Mouse (Mus musculus) left cerebral cortex, adult 2 months (tissue): ENCODE data around the gene Tspan5. TPM values are rescaled to one million over a fixed set of nuclear protein-coding genes. Genes with fewer than 3 reads are reported as not detected.

Experiments used
- DNase-seq, 2 experiments: peaks; one replicate each; pipeline ENCODE4 v3.0.0; 2021 to 2022; ENCODE audit warnings: low spot score in 2 of 2, mixed read lengths in 1 of 2; ENCODE audit errors: extremely low spot score in 1 of 2
- H3K27ac ChIP-seq: fragments of 200-600 bp; 2 replicates; pipeline ENCODE4 v1.8.1; 2022
- H3K4me3 ChIP-seq: fragments of 200-600 bp; 2 replicates; pipeline ENCODE4 v1.8.1; 2022
- CTCF ChIP-seq: fragments of 200-600 bp; IDR thresholded peaks from 2 replicates; pipeline ENCODE4 v1.8.1; 2022; ENCODE audit warnings: antibody characterized with exemption, mild to moderate bottlenecking, moderate library complexity
- intact Hi-C: fragments of 180-260 bp; cut with DNase I; formaldehyde crosslinking; loops from one replicate; pipeline ENCODE4 v1.15.1; 2025
- total RNA-seq, 2 experiments: library from RNA; stranded (reverse); gene quantifications; 2 replicates each; pipeline ENCODE4 v1.2.3; 2021

Gene Tspan5
- total RNA-seq, 2 experiments from 2014 or later: 242 to 281 TPM

DNA sequence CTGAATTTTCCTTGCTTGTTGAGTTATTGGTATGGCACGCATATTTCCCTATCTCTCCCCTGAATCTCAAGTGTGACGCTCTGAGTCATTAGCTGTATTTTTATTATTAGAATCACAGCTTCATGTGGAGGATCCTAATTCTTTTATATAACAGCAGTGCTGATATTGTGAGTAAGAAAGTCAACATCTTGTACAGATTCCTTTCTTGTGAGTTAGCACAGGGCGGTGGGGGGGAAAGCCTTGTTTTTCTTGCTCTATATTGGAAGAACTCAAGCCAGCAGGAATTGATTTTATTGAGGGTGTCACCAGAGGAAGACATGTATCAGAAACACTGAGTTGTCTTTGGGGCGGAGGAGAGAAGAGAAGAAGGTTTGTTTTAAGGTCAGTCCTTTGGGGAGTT, 3.6 kb downstream of the Tspan5 start:
- intact Hi-C loops: loop anchor here (5.0 to 10.0 kb wide), 2 partner anchors 118 to 359 kb away; no protein-coding TSS in a partner anchor
- Histone ChIP-seq H3K27ac (peak overlapping the region; percentile 95), H3K4me3 (peak overlapping the region; percentile 89)
- no peak for DNase-seq
- no peak for TF ChIP-seq CTCF

DNA sequence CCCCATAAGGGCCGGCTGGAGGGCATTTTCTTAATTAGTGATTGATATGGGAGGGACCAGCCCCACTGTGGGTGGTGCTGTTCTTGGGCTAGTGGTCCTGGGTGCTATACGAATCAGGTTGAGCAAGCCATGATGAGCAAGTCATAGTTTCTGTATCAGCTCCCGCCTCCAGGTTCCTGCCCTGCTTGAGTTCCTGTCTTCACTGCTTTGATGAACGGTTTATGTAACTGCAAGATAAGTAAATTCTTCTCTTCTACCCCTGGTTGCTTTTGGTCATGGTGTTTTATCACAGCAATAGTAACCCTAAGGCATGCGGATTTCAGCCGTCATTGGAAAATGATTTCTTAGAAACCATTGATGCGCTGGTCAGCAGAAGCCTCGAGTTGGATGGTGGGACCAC, 4.6 kb downstream of the Tspan5 start:
- peak overlapping the region; percentile 95 for H3K27ac ChIP-seq
- intact Hi-C loops: loop anchor here (2.0 to 10.0 kb wide), 3 partner anchors 119 to 358 kb away; no protein-coding TSS in a partner anchor
- peak overlapping the region; percentile 89 for H3K4me3 ChIP-seq
- no peak for TF ChIP-seq CTCF
- DNase-seq: no peak

GRCm38 (mm10) chr3:138747035-138747434, 5.0 kb downstream of the Tspan5 start:
- Histone ChIP-seq H3K4me3 (peak overlapping the region; percentile 28; the same call in 1 of the 2 replicates), H3K27ac (peak overlapping the region; percentile 95)
- DNase-seq: no peak
- no peak for TF ChIP-seq CTCF
- intact Hi-C loops: loop anchor here (2.0 to 10.0 kb wide), 3 partner anchors 120 to 358 kb away; no protein-coding TSS in a partner anchor

- no peak for TF ChIP-seq CTCF
- intact Hi-C loops: loop anchor here (2.0 to 10.0 kb wide), 3 partner anchors 121 to 357 kb away; no protein-coding TSS in a partner anchor
- Histone ChIP-seq H3K27ac (peak overlapping the region; percentile 95), H3K4me3 (peak overlapping the region; percentile 24; the same call in 1 of the 2 replicates)
- DNase-seq: no peak
Observed at GRCm38 (mm10) chr3:138747985-138748384, 6.0 kb downstream of the Tspan5 start.

GRCm38 (mm10) chr3:138749645-138750044, 7.7 kb downstream of the Tspan5 start:
- intact Hi-C loops: loop anchor here (5.0 to 10.0 kb wide), 2 partner anchors 122 to 355 kb away; no protein-coding TSS in a partner anchor
- no peak for TF ChIP-seq CTCF
- Histone ChIP-seq H3K4me3 (no peak overlapping the region), H3K27ac (peak overlapping the region; percentile 59)
- DNase-seq: no peak

GRCm38 (mm10) chr3:138751328-138751727, 9.3 kb downstream of the Tspan5 start:
- TF ChIP-seq CTCF: no peak
- DNase-seq: no peak
- H3K27ac ChIP-seq: no peak overlapping the region
- intact Hi-C loops: no loop called here
- H3K4me3 ChIP-seq: no peak overlapping the region

DNA sequence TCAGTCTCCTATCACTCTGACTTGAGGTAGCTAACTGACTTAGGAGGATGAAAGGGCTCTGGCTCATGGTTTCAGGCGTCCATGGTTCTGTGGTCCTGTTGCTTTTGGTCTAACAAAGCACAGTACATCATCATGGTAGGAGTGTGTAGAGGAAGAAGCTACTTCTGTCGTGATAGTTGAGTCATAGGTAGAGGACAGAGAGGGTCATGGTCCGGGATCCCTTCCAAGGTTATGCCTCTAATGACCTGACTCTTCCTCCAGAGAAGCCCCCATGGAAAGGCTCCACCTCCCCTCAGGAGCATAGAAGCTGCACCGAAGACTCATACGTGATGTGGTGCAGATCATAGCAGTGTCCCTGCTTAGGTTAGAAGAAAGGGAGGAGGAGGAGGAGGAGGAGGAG, 10.1 kb downstream of the Tspan5 start:
- intact Hi-C loops: no loop called here
- DNase-seq: no peak
- Histone ChIP-seq H3K27ac (no peak overlapping the region), H3K4me3 (no peak overlapping the region)
- TF ChIP-seq CTCF: no peak

GRCm38 (mm10) chr3:138752769-138753168, 10.8 kb downstream of the Tspan5 start:
- TF ChIP-seq CTCF: no peak
- Histone ChIP-seq H3K27ac (peak overlapping the region; percentile 67; the same call in 1 of the 2 replicates), H3K4me3 (no peak overlapping the region)
- DNase-seq: no peak
- intact Hi-C loops: no loop called here

- no peak for TF ChIP-seq CTCF
- intact Hi-C loops: no loop called here
- Histone ChIP-seq H3K4me3 (peak overlapping the region; percentile 19; the same call in 1 of the 2 replicates), H3K27ac (peak overlapping the region; percentile 67)
- no peak for DNase-seq
Observed at GRCm38 (mm10) chr3:138753182-138753885, 11.3 kb downstream of the Tspan5 start.

DNA sequence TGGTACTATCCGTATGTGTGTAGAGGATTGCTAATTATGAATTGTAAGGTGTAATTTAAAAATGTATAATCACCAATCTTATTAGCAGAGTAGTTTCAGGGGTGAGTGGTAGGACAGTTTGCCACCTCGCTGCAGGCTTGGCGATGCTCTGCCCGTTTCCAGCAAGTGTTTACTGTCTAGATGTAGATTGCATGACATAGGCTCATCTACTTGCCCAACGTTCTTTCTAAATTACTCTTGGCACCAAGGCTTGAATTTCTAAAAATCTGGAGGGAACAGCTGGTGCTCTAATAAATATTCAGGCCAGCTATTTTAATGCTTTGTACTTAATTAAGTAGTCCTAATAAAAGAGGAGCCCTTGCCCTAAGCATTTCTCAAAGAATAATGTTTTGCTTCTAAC, 12.3 kb downstream of the Tspan5 start:
- Histone ChIP-seq H3K27ac (no peak overlapping the region), H3K4me3 (no peak overlapping the region)
- intact Hi-C loops: no loop called here
- no peak for DNase-seq
- TF ChIP-seq CTCF: no peak

GRCm38 (mm10) chr3:138757283-138757682, 15.3 kb downstream of the Tspan5 start:
- no peak overlapping the region for H3K4me3 ChIP-seq
- intact Hi-C loops: no loop called here
- no peak for TF ChIP-seq CTCF
- DNase-seq: no peak
- no peak overlapping the region for H3K27ac ChIP-seq

DNA sequence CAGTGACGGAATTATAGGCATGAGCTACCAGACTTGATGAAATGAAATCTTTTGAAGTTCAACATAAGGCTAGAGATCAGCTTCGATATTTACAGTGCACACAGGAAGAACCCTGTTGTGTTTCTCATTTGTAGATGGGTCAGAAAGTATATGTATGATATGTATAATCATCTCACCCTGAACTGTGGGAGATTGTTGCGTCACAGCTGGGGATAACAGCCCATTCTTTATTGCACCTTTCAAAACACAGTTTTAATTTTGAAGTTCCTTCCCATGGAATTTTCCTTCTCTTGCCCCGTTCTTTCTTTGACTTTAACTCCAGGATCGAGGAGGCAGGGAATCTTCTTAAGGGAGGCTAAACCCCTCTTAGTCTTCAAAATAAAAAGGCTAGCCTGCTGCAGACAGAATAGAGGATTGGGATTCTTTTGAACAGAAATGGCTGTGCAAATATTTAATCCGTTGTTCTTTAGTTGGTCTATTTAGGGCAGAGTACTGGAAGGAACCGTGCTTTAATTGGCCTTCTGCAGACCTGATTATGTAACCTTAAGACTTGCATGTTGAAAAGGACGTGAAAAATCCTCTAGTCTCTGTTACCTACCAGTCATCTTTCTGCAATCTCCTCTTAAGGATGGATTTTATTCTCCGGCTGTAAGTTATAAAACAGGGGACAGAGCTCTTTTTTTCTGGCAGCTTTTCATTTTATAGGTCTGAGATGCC, 18.1 kb downstream of the Tspan5 start:
- no peak overlapping the region; the same call in 1 of the 2 replicates for H3K4me3 ChIP-seq
- peak overlapping the region; percentile 58 for H3K27ac ChIP-seq
- no peak for DNase-seq
- intact Hi-C loops: no loop called here
- TF ChIP-seq CTCF: no peak
